In genomic region chr5:16553304-16554047, GRCm38 (mm10) we compare ENCODE assay signal across 8 mouse cellular contexts. TPM values are rescaled to one million over a fixed set of nuclear protein-coding genes. Genes with fewer than 3 reads are reported as not detected.
DNase-seq lines count a peak whose midpoint lies in the region; ATAC-seq and TF ChIP-seq lines count a peak whose summit lies in the region.

Hgf (plus strand) TSS chr5:16553495.

- DNase-seq in layer of hippocampus, adult 2 months (ENCODE audit: low spot score in 2 of 2), result peak in 1 of 2 experiments; percentile 2
- DNase-seq in layer of hippocampus, adult 9-11 months, result no peak
- DNase-seq in liver, embryonic 13.5 days, result no peak
- peak; percentile 44 for DNase-seq in midbrain, postnatal 0 days (ENCODE audit: low spot score)
- DNase-seq in testis, postnatal 10 days (ENCODE audit: low spot score), result peak; percentile 70

- peak within 1 kb of the TSS; percentile 50 for H3K9ac ChIP-seq in heart, embryonic 12.5 days
- H3K9ac ChIP-seq in kidney, embryonic 14.5 days (ENCODE audit: low read depth, low read length), result peak within 1 kb of the TSS; percentile 50; the same call in 1 of the 2 replicates
- peak within 1 kb of the TSS; percentile 22 for H3K9ac ChIP-seq in liver, embryonic 13.5 days
- H3K9ac ChIP-seq in midbrain, postnatal 0 days (replicated peaks; ENCODE audit: low read length, poor library complexity, severe bottlenecking), result no peak within 1 kb of the TSS

- H3K27ac ChIP-seq in layer of hippocampus, adult 2 months, result peak within 1 kb of the TSS; percentile 48; the same call in 1 of the 2 replicates
- peak within 1 kb of the TSS; percentile 34; the same call in 1 of the 2 replicates for H3K27ac ChIP-seq in embryonic fibroblast, embryonic 13.5 days (ENCODE audit: insufficient read depth, low read length)
- peak within 1 kb of the TSS; percentile 18; the same call in 1 of the 2 replicates for H3K27ac ChIP-seq in heart, embryonic 12.5 days (ENCODE audit: poor library complexity, severe bottlenecking)
- peak within 1 kb of the TSS; percentile 47; the same call in 1 of the 2 replicates for H3K27ac ChIP-seq in kidney, embryonic 14.5 days (ENCODE audit: low read depth, low read length)
- peak within 1 kb of the TSS; percentile 37; the same call in 1 of the 2 replicates for H3K27ac ChIP-seq in liver, embryonic 13.5 days
- no peak within 1 kb of the TSS for H3K27ac ChIP-seq in midbrain, postnatal 0 days (ENCODE audit: low read depth, low read length)

- H3K9me3 ChIP-seq in heart, embryonic 12.5 days (replicated peaks), result no peaks in the 10 kb centered on the region
- H3K9me3 ChIP-seq in kidney, embryonic 14.5 days (ENCODE audit: control insufficient read depth, low read length), result no peaks in the 10 kb centered on the region
- H3K9me3 ChIP-seq in liver, embryonic 13.5 days (replicated peaks), result no peaks in the 10 kb centered on the region
- no peaks in the 10 kb centered on the region for H3K9me3 ChIP-seq in midbrain, postnatal 0 days (ENCODE audit: low read length)

- H3K4me3 ChIP-seq in layer of hippocampus, adult 2 months, result peak within 1 kb of the TSS; percentile 51
- H3K4me3 ChIP-seq in embryonic fibroblast, embryonic 13.5 days (ENCODE audit: insufficient read depth, low read length), result peak within 1 kb of the TSS; percentile 41
- H3K4me3 ChIP-seq in heart, embryonic 12.5 days, result peak within 1 kb of the TSS; percentile 43
- peak within 1 kb of the TSS; percentile 35 for H3K4me3 ChIP-seq in kidney, embryonic 14.5 days (ENCODE audit: low read length)
- H3K4me3 ChIP-seq in liver, embryonic 13.5 days (replicated peaks), result peak within 1 kb of the TSS; percentile 35
- H3K4me3 ChIP-seq in midbrain, postnatal 0 days (ENCODE audit: low read depth, low read length), result peak within 1 kb of the TSS; percentile 22

- 5% methylated on average over 16 of the region's 16 CpGs for WGBS in heart, embryonic 12.5 days
- 5% methylated on average over 16 of the region's 16 CpGs for WGBS in kidney, embryonic 14.5 days
- 3% methylated on average over 16 of the region's 16 CpGs for WGBS in liver, embryonic 13.5 days (ENCODE audit: insufficient replicate concordance)
- WGBS in midbrain, postnatal 0 days, result 6% methylated on average over 16 of the region's 16 CpGs

- no peaks in the 10 kb centered on the region for H3K27me3 ChIP-seq in heart, embryonic 12.5 days (replicated peaks)
- no peaks in the 10 kb centered on the region for H3K27me3 ChIP-seq in kidney, embryonic 14.5 days (ENCODE audit: control insufficient read depth, insufficient read depth, low read length)
- H3K27me3 ChIP-seq in liver, embryonic 13.5 days, result no peaks in the 10 kb centered on the region
- no peaks in the 10 kb centered on the region for H3K27me3 ChIP-seq in midbrain, postnatal 0 days (ENCODE audit: insufficient read depth, low read length)

- H3K36me3 ChIP-seq in heart, embryonic 12.5 days, result no peaks in the 10 kb centered on the region
- no peaks in the 10 kb centered on the region for H3K36me3 ChIP-seq in kidney, embryonic 14.5 days (ENCODE audit: control insufficient read depth, insufficient read depth, low read length)
- no peaks in the 10 kb centered on the region for H3K36me3 ChIP-seq in liver, embryonic 13.5 days
- no peaks in the 10 kb centered on the region for H3K36me3 ChIP-seq in midbrain, postnatal 0 days (ENCODE audit: insufficient read depth, low read length)

- no peaks in the 10 kb centered on the region; the same call in 1 of the 2 replicates for H3K4me1 ChIP-seq in embryonic fibroblast, embryonic 13.5 days (ENCODE audit: control insufficient read depth, insufficient read depth, low read length)
- H3K4me1 ChIP-seq in heart, embryonic 12.5 days (replicated peaks), result no peaks in the 10 kb centered on the region
- H3K4me1 ChIP-seq in kidney, embryonic 14.5 days (ENCODE audit: control insufficient read depth, insufficient read depth, low read length), result no peaks in the 10 kb centered on the region
- no peaks in the 10 kb centered on the region for H3K4me1 ChIP-seq in liver, embryonic 13.5 days (replicated peaks)
- no peaks in the 10 kb centered on the region; the same call in 1 of the 2 replicates for H3K4me1 ChIP-seq in midbrain, postnatal 0 days (ENCODE audit: insufficient read depth, low read length)

- TF ChIP-seq POLR2A in embryonic fibroblast, embryonic 13.5 days (IDR thresholded peaks at IDR 0.05; ENCODE audit: low read depth, low read length), result no peak

- peak within 1 kb of the TSS; percentile 69 for H3K4me2 ChIP-seq in heart, embryonic 12.5 days
- H3K4me2 ChIP-seq in kidney, embryonic 14.5 days (replicated peaks; ENCODE audit: low read depth, low read length), result peak within 1 kb of the TSS; percentile 53
- H3K4me2 ChIP-seq in liver, embryonic 13.5 days, result peak within 1 kb of the TSS; percentile 46
- peak within 1 kb of the TSS; percentile 46 for H3K4me2 ChIP-seq in midbrain, postnatal 0 days (ENCODE audit: low read depth, low read length, poor library complexity, severe bottlenecking)

- ATAC-seq in heart, embryonic 12.5 days (ENCODE audit: insufficient number of reproducible peaks, low FRiP score), result peak; percentile 39; the same call in 1 of the 2 replicates
- ATAC-seq in kidney, embryonic 14.5 days (ENCODE audit: low FRiP score, low TSS enrichment), result peak; percentile 91
- ATAC-seq in liver, embryonic 13.5 days (ENCODE audit: low read depth), result peak; percentile 39; the same call in 1 of the 2 replicates
- peak; percentile 64 for ATAC-seq in midbrain, postnatal 0 days (ENCODE audit: low FRiP score)

- peak; percentile 28 for TF ChIP-seq CTCF in layer of hippocampus, adult 2 months (conservative IDR thresholded peaks at IDR 0.05)
- no peak for TF ChIP-seq CTCF in embryonic fibroblast, embryonic 13.5 days (IDR thresholded peaks at IDR 0.05; ENCODE audit: borderline replicate concordance, insufficient read depth, low read length)
- TF ChIP-seq CTCF in midbrain, postnatal 0 days (IDR thresholded peaks at IDR 0.05), result peak; percentile 29

RNA-seq across cellular contexts. Expression of gene Hgf, which starts in this region (rescaled TPM):
- total RNA-seq in layer of hippocampus, adult 2 months (2021), result 1 to 10 TPM; 2.2 to 4.6 TPM
- 17.1 and 18.6 TPM in 2 replicates for polyA plus RNA-seq in embryonic fibroblast, embryonic 13.5 days (2011; ENCODE audit: insufficient read length, low read depth, missing spikeins)
- polyA plus RNA-seq in heart, embryonic 12.5 days (2016; fragmentation: Nextera tagmentation; extraction: Ambion mirVana), result 1.9 and 3.0 TPM in 2 replicates
- 4.5 and 5.3 TPM in 2 replicates for polyA plus RNA-seq in kidney, embryonic 14.5 days (2014; fragmentation: Nextera tagmentation; extraction: Ambion mirVana)
- 2.9 and 3.8 TPM in 2 replicates for polyA plus RNA-seq in liver, embryonic 13.5 days (2015; fragmentation: Nextera tagmentation; extraction: Ambion mirVana)
- 1.8 and 2.8 TPM in 2 replicates for total RNA-seq in midbrain, postnatal 0 days (2014; rRNA removed)
- polyA plus RNA-seq in midbrain, postnatal 0 days (2015; fragmentation: Nextera tagmentation; extraction: Ambion mirVana), result 0.57 and 0.71 TPM in 2 replicates

Comparison
In these comparisons a context has a peak if more than half of its experiments do, and no peak if none do; other contexts are left out.
1. DNase-seq: peak in midbrain, postnatal 0 days (single experiment) and testis, postnatal 10 days (single experiment); none in layer of hippocampus, adult 9-11 months (single experiment) and liver, embryonic 13.5 days (single experiment).
2. ATAC-seq: peak in every context shown above with its lines; median percentile 91 in kidney, embryonic 14.5 days; 64 in midbrain, postnatal 0 days; 39 in heart, embryonic 12.5 days; 39 in liver, embryonic 13.5 days.
3. Peak in every context shown above with its lines, with median percentiles within 50 percentile points of each other: H3K4me3 ChIP-seq and H3K4me2 ChIP-seq.